Mouse (Mus musculus): ENCODE results near the gene Tnr.

The Tnr gene

GRCm38 (mm10) chr1:159538076-159538475, 14.5 kb downstream of the Tnr start:
- no peak for TF ChIP-seq GATA4 (IDR thresholded peaks at IDR 0.05; ENCODE audit: insufficient replicate concordance, low read length)

- TF ChIP-seq GATA4 (IDR thresholded peaks at IDR 0.05; ENCODE audit: insufficient replicate concordance, low read length): no peak
Observed at GRCm38 (mm10) chr1:159545470-159546145, 22.0 kb downstream of the Tnr start.

- no peak for TF ChIP-seq GATA4 (IDR thresholded peaks at IDR 0.05; ENCODE audit: insufficient replicate concordance, low read length)
Observed at GRCm38 (mm10) chr1:159551036-159551435, 27.5 kb downstream of the Tnr start.

- no peak for TF ChIP-seq GATA4 (IDR thresholded peaks at IDR 0.05; ENCODE audit: insufficient replicate concordance, low read length)
Observed at GRCm38 (mm10) chr1:159551591-159552442, 28.2 kb downstream of the Tnr start.

GRCm38 (mm10) chr1:159561616-159562015, 38.0 kb downstream of the Tnr start:
- TF ChIP-seq GATA4 (IDR thresholded peaks at IDR 0.05; ENCODE audit: insufficient replicate concordance, low read length): no peak

GRCm38 (mm10) chr1:159565129-159565528, 41.6 kb downstream of the Tnr start:
- no peak for TF ChIP-seq GATA4 (IDR thresholded peaks at IDR 0.05; ENCODE audit: insufficient replicate concordance, low read length)

GRCm38 (mm10) chr1:159566046-159566445, 42.5 kb downstream of the Tnr start:
- no peak for TF ChIP-seq GATA4 (IDR thresholded peaks at IDR 0.05; ENCODE audit: insufficient replicate concordance, low read length)

- no peak for TF ChIP-seq GATA4 (IDR thresholded peaks at IDR 0.05; ENCODE audit: insufficient replicate concordance, low read length)
Observed at GRCm38 (mm10) chr1:159567171-159567570, 43.6 kb downstream of the Tnr start.

- no peak for TF ChIP-seq GATA4 (IDR thresholded peaks at IDR 0.05; ENCODE audit: insufficient replicate concordance, low read length)
Observed at GRCm38 (mm10) chr1:159570270-159570669, 46.7 kb downstream of the Tnr start.

GRCm38 (mm10) chr1:159570831-159571230, 47.3 kb downstream of the Tnr start:
- TF ChIP-seq GATA4 (IDR thresholded peaks at IDR 0.05; ENCODE audit: insufficient replicate concordance, low read length): no peak

- TF ChIP-seq GATA4 (IDR thresholded peaks at IDR 0.05; ENCODE audit: insufficient replicate concordance, low read length): no peak
Observed at GRCm38 (mm10) chr1:159571951-159572350, 48.4 kb downstream of the Tnr start.

- no peak for TF ChIP-seq GATA4 (IDR thresholded peaks at IDR 0.05; ENCODE audit: insufficient replicate concordance, low read length)
Observed at GRCm38 (mm10) chr1:159573116-159573515, 49.5 kb downstream of the Tnr start.

- TF ChIP-seq GATA4 (IDR thresholded peaks at IDR 0.05; ENCODE audit: insufficient replicate concordance, low read length): no peak
Observed at GRCm38 (mm10) chr1:159574661-159575060, 51.1 kb downstream of the Tnr start.

- TF ChIP-seq GATA4 (IDR thresholded peaks at IDR 0.05; ENCODE audit: insufficient replicate concordance, low read length): no peak
Observed at GRCm38 (mm10) chr1:159576246-159576645, 52.7 kb downstream of the Tnr start.

- TF ChIP-seq GATA4 (IDR thresholded peaks at IDR 0.05; ENCODE audit: insufficient replicate concordance, low read length): no peak
Observed at GRCm38 (mm10) chr1:159578391-159578790, 54.8 kb downstream of the Tnr start.

GRCm38 (mm10) chr1:159580335-159580921, 56.9 kb downstream of the Tnr start:
- no peak for TF ChIP-seq GATA4 (IDR thresholded peaks at IDR 0.05; ENCODE audit: insufficient replicate concordance, low read length)
